Mouse (Mus musculus) brown adipose tissue, adult 24 weeks (tissue): ENCODE results near the gene Ints14. TPM values are rescaled to one million over a fixed set of nuclear protein-coding genes. Genes with fewer than 3 reads are reported as not detected.
"Not testable (repeated sequence)": the region's sequence is repeated elsewhere in the genome, so short reads cannot be mapped to it uniquely, and the experiment has no call there.

Experiments
- H3K27ac ChIP-seq: fragments of 200-500 bp; replicated peaks from 2 replicates; pipeline ENCODE4 v1.5.1; 2012; ENCODE audit warnings: low read depth, mild to moderate bottlenecking, low read length
- H3K4me1 ChIP-seq: fragments of 200-500 bp; 2 replicates; pipeline ENCODE4 v1.6.1; 2012; ENCODE audit warnings: low read length, mixed read lengths; ENCODE audit not compliant: control insufficient read depth, insufficient read depth, insufficient read length
- H3K4me3 ChIP-seq: fragments of 200-500 bp; 2 replicates; pipeline ENCODE4 v1.5.1; 2012; ENCODE audit warnings: low read depth, mild to moderate bottlenecking, low read length, moderate library complexity; ENCODE audit not compliant: insufficient read depth
- polyA plus RNA-seq: library from polyadenylated mRNA; stranded (reverse); fragments of >200 nt; gene quantifications from 2 replicates; pipeline ENCODE4 v1.2.4, GENCODE M21; 2012; ENCODE audit not compliant: missing spikeins, insufficient read depth, insufficient read length

The Ints14 gene
- polyA plus RNA-seq, 1 experiment: 14.5 TPM

- Histone ChIP-seq H3K4me3 (no peak overlapping the region), H3K4me1 (no peaks in the 10 kb centered on the region), H3K27ac (no peak overlapping the region)
These were observed 26.9 kb downstream of the Ints14 start for GRCm38 (mm10) chr9:64987651-64988050.

- H3K27ac ChIP-seq: no peak overlapping the region
- no peaks in the 10 kb centered on the region for H3K4me1 ChIP-seq
- H3K4me3 ChIP-seq: no peak overlapping the region
These were observed 27.7 kb downstream of the Ints14 start for GRCm38 (mm10) chr9:64988443-64988842.

- H3K4me3 ChIP-seq: no peak overlapping the region
- H3K27ac ChIP-seq: no peak overlapping the region
These were observed 29.6 kb downstream of the Ints14 start for GRCm38 (mm10) chr9:64990291-64990690.

GRCm38 (mm10) chr9:64995464-64995863, 34.8 kb downstream of the Ints14 start:
- not testable (repeated sequence) for H3K4me3 ChIP-seq, H3K27ac ChIP-seq, H3K4me1 ChIP-seq

More at GRCm38 (mm10) chr9:64990291-64990690, 29.6 kb downstream of the Ints14 start:
- no peaks in the 10 kb centered on the region for H3K4me1 ChIP-seq

- Histone ChIP-seq H3K4me1 (no peaks in the 10 kb centered on the region), H3K27ac (no peak overlapping the region), H3K4me3 (no peak overlapping the region)
These were observed 40.8 kb downstream of the Ints14 start for GRCm38 (mm10) chr9:65001481-65001880.

GRCm38 (mm10) chr9:65005737-65006136, 45.0 kb downstream of the Ints14 start:
- Histone ChIP-seq H3K27ac (no peak overlapping the region), H3K4me3 (no peak overlapping the region), H3K4me1 (no peaks in the 10 kb centered on the region)

- no peak overlapping the region for H3K4me3 ChIP-seq
- 0 out of 2 replicates have a peak, but pooled peaks cover 2% of the 10 kb centered on the region for H3K4me1 ChIP-seq
- no peak overlapping the region for H3K27ac ChIP-seq
These were observed 49.9 kb downstream of the Ints14 start for GRCm38 (mm10) chr9:65010632-65011031.

- Histone ChIP-seq H3K4me1 (peaks cover 4% of the 10 kb centered on the region; the same call in 1 of the 2 replicates), H3K27ac (no peak overlapping the region), H3K4me3 (no peak overlapping the region)
These were observed 50.6 kb downstream of the Ints14 start for GRCm38 (mm10) chr9:65011304-65011703.

- H3K27ac ChIP-seq: no peak overlapping the region
- H3K4me1 ChIP-seq: peaks cover 5% of the 10 kb centered on the region
- no peak overlapping the region for H3K4me3 ChIP-seq
These were observed 54.9 kb downstream of the Ints14 start for GRCm38 (mm10) chr9:65015461-65016222.

GRCm38 (mm10) chr9:65016241-65016977, 55.7 kb downstream of the Ints14 start:
- peaks cover 5% of the 10 kb centered on the region for H3K4me1 ChIP-seq
- no peak overlapping the region for H3K4me3 ChIP-seq
- H3K27ac ChIP-seq: no peak overlapping the region

GRCm38 (mm10) chr9:65016978-65017827, 56.5 kb downstream of the Ints14 start:
- Histone ChIP-seq H3K4me1 (peaks cover 8% of the 10 kb centered on the region), H3K27ac (no peak overlapping the region), H3K4me3 (no peak overlapping the region)

GRCm38 (mm10) chr9:65017896-65018295, 57.2 kb downstream of the Ints14 start:
- Histone ChIP-seq H3K27ac (no peak overlapping the region), H3K4me1 (peaks cover 8% of the 10 kb centered on the region), H3K4me3 (no peak overlapping the region)

GRCm38 (mm10) chr9:65018588-65019121, 58.0 kb downstream of the Ints14 start:
- Histone ChIP-seq H3K4me3 (no peak overlapping the region), H3K27ac (no peak overlapping the region), H3K4me1 (peaks cover 8% of the 10 kb centered on the region)

- Histone ChIP-seq H3K27ac (no peak overlapping the region), H3K4me3 (no peak overlapping the region)
These were observed 58.4 kb downstream of the Ints14 start for GRCm38 (mm10) chr9:65019146-65019545.

GRCm38 (mm10) chr9:65020128-65020527, 59.4 kb downstream of the Ints14 start:
- Histone ChIP-seq H3K27ac (no peak overlapping the region), H3K4me3 (no peak overlapping the region)

More at GRCm38 (mm10) chr9:65019146-65019545, 58.4 kb downstream of the Ints14 start:
- peaks cover 8% of the 10 kb centered on the region for H3K4me1 ChIP-seq

More at GRCm38 (mm10) chr9:65020128-65020527, 59.4 kb downstream of the Ints14 start:
- peaks cover 8% of the 10 kb centered on the region for H3K4me1 ChIP-seq
